Mouse (Mus musculus): ENCODE data around the gene Sde2.
"Not testable (repeated sequence)": the region's sequence is repeated elsewhere in the genome, so short reads cannot be mapped to it uniquely, and the experiment has no call there.

Gene Sde2

GRCm38 (mm10) chr1:180835273-180836015 lies 15.5 kb upstream of the Sde2 start:
- peak; percentile 27 for DNase-seq

GRCm38 (mm10) chr1:180836467-180836866 lies 14.5 kb upstream of the Sde2 start:
- not testable (repeated sequence) for DNase-seq

GRCm38 (mm10) chr1:180837186-180837585 lies 13.7 kb upstream of the Sde2 start:
- DNase-seq, result no peak

GRCm38 (mm10) chr1:180838014-180838413 lies 12.9 kb upstream of the Sde2 start:
- no peak for DNase-seq

- DNase-seq, result no peak
These were observed 11.6 kb upstream of the Sde2 start for GRCm38 (mm10) chr1:180839201-180839910.

GRCm38 (mm10) chr1:180841561-180842300 lies 9.2 kb upstream of the Sde2 start:
- DNase-seq, result no peak

GRCm38 (mm10) chr1:180848114-180848510 lies 2.8 kb upstream of the Sde2 start:
- DNase-seq, result peak; percentile 90

GRCm38 (mm10) chr1:180848511-180849241 lies 2.3 kb upstream of the Sde2 start:
- DNase-seq, result peak; percentile 88

- DNase-seq, result no peak
These were observed 1.1 kb upstream of the Sde2 start for GRCm38 (mm10) chr1:180849701-180850301.

GRCm38 (mm10) chr1:180858763-180859162 lies 7.8 kb downstream of the Sde2 start:
- no peak for DNase-seq

GRCm38 (mm10) chr1:180860030-180860429 lies 9.1 kb downstream of the Sde2 start:
- no peak for DNase-seq

GRCm38 (mm10) chr1:180863606-180864005 lies 12.7 kb downstream of the Sde2 start:
- peak; percentile 43 for DNase-seq

GRCm38 (mm10) chr1:180866001-180866400 lies 15.1 kb downstream of the Sde2 start:
- DNase-seq, result peak; percentile 34

- DNase-seq, result no peak
These were observed 19.3 kb downstream of the Sde2 start for GRCm38 (mm10) chr1:180870122-180870650.

- DNase-seq, result peak; percentile 66
These were observed 23.0 kb downstream of the Sde2 start for GRCm38 (mm10) chr1:180873861-180874484.

- DNase-seq, result no peak
These were observed 23.7 kb downstream of the Sde2 start for GRCm38 (mm10) chr1:180874615-180875014.

GRCm38 (mm10) chr1:180875126-180875525 lies 24.2 kb downstream of the Sde2 start:
- no peak for DNase-seq

GRCm38 (mm10) chr1:180877466-180877865 lies 26.5 kb downstream of the Sde2 start:
- no peak for DNase-seq

- no peak for DNase-seq
These were observed 30.8 kb downstream of the Sde2 start for GRCm38 (mm10) chr1:180881768-180882167.

- DNase-seq, result no peak
These were observed 32.8 kb downstream of the Sde2 start for GRCm38 (mm10) chr1:180883731-180884130.

- DNase-seq, result no peak
These were observed 33.6 kb downstream of the Sde2 start for GRCm38 (mm10) chr1:180884484-180884883.
